Mouse (Mus musculus) T-helper 17 cell (primary cell): ENCODE data around the gene Oaz3.

Experiments used
- in situ Hi-C, 2 experiments: fragments of 300-600 bp; cut with MboI, MseI; formaldehyde crosslinking; loops; 1 replicate in 1 of 2; 2 replicates in 1 of 2; pipeline ENCODE4 v1.15.1; 2025; ENCODE audit warnings: high pct_unique_total_duplicates in 2 of 2

Gene Oaz3

DNA sequence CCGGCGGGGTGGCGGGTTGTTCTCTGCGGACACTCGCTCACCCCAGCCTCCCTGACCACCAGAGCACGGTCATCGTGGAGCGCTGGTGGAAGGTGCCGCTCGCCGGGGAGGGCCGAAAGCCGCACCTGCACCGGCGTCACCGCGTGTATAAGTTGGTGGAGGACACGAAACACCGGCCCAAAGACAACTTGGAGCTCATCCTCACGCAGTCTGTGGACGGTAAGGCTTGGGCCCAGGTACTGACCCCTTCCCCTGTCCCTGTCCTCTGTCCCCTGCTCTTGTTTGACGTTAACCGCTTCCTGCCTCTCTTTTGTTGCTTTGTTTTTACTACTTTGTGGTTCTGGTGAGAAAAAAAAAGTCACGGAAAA is at the start of gene Oaz3:
Gene Oaz3 (minus strand): TSS at position 319 of the 368 bp plus-strand sequence.
- in situ Hi-C loops = loop anchor here (5.0 kb wide), 1 partner anchor 66 kb away; no protein-coding TSS in a partner anchor

DNA sequence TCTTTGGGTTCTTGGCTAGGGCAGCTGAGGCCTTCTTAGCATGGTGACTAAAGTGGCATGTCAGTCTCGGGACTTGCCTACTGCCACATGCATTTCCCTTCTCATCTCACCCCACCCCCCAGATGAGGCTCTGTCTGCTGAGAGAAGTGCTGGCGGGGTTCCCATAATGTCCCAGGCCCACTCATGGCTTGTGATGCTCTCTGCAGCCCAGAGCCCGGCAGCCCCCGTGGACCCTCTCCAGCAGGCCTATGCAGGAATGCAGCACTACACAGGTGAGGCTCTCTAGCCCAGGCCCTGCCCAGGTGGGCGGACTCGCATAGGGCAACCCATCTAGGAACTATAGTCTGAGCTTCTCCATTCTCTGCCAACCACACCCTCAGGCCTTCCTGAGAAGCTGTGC is 43.9 kb upstream of the Oaz3 start:
- in situ Hi-C loops = no loop called here

DNA sequence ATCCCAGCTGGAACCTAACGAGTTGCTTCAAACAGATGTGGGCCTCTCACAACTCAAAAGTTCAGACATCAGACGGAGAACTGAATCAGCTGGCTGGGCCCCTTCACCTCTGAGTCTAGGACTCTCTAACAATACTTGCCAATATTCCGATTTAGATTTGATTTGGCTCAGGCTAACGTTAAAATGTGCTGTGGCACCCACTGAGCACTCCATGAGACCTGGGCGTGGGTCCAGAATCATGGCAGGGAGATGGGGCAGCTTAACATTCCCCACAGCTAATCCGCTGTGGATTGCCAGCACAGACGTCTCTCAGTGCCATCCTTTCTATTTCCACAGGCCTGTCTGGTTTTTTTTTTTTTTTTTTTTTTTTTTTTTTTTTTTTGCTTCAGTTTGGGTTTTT is 42.2 kb upstream of the Oaz3 start:
- in situ Hi-C loops = no loop called here

DNA sequence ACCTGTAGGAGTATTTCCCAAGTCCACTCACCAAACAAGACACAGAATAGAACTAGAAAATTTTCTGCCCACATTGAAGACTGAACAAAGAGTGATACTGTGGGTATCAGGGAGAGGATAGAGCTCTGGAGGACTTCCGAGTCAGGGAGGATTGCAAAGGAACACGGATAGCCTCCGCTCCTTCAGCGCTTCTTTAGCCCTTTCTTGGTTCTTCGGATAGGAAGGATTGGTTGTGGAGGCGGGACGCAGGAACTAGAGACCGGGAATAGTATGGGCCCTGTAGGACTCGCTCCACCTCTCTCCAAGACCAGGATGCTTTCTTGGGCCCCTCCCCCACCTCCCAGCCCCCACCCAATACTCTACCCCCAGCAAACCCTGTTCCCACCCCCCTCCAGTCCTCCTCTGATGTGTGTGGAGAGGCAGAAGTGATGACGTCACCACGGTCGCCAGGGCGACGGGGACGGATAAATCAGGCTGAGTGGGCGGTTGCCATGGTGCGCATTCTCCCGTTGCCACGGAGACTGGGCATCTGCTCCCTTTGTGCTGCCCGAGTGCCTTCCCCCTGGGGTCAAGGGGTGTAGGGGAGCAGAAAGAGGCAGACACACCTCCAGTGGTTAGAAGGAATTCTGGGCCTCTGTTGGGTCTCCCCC is 40.2 kb upstream of the Oaz3 start:
- in situ Hi-C loops = no loop called here

DNA sequence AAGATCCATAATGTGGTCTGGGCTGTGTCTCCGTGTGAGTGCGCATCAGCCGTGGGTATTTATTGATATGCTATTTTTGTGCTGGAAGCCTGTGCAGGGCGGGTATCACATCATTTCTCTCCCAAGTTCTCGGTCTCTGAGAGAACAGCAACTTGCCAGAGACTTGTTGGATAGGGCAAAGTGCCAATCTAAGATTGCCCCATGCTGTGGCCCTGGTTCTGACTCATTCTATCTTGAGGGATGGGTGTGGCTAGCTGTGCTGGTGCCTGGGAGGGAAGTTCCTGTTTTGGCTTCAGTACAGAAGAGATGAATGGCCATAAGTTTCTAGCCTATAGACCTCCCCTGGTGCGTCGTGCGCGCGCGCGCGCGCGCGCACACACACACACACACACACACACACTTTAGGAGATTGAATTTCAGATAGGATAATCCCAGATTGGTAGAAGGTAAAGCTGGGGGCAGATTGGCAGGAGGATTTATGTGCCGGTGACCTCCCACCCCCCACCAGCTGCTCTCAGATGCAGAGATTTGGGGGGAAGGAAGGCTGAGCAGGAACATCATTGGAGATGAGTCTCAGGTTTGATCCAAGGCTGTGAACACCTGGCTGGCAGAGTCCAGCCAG is 39.2 kb upstream of the Oaz3 start:
- in situ Hi-C loops = no loop called here

DNA sequence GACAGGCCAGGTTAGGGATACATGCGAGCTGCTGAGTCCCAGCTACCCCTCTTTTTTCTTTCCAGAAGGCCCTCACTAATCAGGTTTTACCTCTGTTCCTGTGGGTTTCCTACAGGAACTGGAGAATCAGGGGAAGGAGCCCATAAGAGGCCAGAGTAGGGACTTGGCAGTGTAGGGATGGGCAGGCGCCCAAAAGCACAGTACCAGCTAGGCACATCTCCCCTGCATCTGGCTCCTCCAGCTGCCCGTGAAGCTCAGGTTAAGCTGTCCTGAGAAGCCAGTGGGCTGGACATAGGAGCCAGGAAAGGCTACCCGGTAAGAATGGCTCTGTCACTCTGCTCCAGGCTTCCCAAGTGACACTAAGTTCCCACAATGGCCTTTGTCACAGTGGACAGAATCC is 37.7 kb upstream of the Oaz3 start:
- in situ Hi-C loops = no loop called here

DNA sequence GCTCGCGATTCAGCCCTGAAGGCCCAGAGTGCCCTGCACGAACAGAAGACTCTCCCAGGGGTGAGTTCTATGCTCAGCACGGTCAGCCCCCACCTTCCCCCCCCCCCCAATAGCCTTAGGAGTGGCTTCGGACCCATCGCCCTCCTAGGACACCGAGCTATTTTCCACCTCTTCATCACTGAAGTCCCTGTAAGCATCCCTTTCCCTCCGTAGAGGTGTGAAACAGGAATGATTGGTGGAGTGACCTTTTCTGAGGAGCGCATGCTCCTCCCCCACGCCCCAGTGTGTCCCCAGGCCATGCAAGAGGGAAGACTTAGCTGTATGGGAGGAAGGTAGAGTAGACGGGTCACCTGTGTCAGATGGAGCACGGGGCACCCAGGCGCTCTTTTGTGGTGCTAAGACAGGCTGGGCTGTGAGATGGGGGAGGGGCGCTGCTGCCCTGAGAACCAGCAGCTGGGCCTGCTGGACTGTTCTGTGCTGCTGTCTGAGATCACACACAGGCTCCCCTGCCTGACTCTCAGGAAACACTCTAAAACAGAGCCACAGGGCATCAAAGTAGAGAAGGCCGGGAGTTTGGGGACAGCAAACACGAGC is 36.7 kb upstream of the Oaz3 start, which contains the start of gene Riiad1:
Gene Riiad1 (minus strand): TSS at position 51 of the 594 bp plus-strand sequence.
- in situ Hi-C loops = no loop called here

DNA sequence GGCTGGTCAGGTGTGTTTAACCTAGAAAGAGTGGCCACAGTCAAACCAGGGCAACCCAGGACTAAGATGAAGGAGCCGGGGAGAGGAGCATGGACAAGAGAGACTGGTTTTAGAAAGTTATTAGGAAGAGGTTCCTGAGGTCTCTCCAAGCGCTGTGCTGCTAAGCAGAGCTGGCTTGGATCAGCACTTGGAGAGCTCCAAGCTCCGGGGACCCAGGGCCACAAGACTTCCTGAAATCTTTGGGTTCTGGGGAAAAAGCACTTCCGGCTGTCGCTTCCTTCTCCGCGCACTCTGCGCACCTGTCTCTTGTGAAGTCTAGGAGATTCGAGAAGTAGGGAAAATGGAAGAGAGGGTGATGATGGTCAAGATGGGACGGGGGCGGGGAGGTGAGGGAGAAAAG is 35.8 kb upstream of the Oaz3 start:
- in situ Hi-C loops = no loop called here

DNA sequence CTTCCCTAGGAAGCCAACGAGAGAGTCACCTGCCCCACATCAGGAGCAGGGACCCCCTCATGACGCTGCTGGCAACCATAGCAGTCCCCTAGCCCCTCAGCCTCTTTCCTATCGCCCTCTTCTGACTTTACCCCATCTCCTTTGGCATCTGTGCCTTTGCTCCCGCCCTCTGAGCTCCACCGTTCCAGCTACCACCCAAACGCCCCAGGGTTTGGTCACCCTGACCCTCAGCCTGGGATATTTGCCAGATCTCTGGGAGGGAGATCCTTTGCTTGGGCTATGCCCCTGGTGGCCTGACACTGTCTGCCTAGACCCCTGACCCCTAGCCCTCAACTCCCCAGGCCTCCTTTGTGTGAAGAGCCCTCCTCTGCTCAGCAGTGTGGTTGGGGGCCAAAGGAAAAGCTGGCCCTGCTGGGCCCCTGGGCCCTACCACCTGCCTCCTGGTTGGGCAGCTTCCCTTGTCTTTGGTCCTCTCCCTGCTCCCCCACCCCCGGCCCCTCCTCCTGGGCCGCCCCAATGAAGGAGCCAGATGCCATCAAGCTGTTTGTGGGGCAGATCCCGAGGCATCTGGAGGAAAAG is 35.0 kb upstream of the Oaz3 start:
- in situ Hi-C loops = no loop called here

DNA sequence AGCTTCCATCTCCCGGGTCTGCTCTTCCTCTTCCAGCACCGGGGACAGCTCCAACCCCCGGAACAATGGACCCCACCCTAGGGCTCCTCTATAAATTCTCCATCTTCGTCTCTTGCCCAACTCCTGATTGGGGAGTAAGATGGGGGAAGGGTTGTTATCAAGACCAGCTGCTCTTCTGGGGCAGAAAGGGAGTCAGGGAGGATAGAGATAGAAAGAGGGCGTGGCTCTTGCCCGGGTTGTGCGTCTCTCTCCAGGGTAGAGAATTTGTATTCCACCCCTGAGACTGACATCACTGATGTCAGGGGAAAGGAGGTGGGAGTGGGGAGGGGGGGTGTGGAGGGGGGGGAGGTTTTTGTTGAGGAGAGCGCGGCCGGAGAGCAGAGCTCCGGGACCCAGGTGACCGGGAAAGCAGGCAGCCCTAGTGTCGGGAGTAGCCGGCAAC is 34.3 kb upstream of the Oaz3 start, which contains the start of gene Celf3:
Gene Celf3 (plus strand): TSS at position 315 of the 442 bp plus-strand sequence.
- in situ Hi-C loops = no loop called here

DNA sequence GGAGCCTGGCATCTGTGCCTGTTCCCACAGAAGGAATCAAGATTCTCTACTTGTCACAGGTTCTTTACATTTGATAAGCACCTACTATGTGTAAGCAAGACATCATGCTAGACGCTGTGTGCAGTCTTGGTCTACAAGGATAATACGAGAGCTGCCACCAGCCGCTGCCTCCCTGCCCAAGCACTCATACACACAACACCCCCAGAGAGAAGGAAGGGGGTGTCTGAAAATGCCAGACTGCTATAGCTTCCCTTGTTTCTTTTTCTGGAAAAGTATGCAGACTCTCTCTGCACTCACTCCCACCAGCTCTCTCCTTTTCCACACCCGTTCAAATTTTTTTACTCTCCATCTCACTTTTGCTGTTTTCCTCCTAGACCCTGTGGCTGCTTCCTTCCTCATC is 33.7 kb upstream of the Oaz3 start:
- in situ Hi-C loops = no loop called here

DNA sequence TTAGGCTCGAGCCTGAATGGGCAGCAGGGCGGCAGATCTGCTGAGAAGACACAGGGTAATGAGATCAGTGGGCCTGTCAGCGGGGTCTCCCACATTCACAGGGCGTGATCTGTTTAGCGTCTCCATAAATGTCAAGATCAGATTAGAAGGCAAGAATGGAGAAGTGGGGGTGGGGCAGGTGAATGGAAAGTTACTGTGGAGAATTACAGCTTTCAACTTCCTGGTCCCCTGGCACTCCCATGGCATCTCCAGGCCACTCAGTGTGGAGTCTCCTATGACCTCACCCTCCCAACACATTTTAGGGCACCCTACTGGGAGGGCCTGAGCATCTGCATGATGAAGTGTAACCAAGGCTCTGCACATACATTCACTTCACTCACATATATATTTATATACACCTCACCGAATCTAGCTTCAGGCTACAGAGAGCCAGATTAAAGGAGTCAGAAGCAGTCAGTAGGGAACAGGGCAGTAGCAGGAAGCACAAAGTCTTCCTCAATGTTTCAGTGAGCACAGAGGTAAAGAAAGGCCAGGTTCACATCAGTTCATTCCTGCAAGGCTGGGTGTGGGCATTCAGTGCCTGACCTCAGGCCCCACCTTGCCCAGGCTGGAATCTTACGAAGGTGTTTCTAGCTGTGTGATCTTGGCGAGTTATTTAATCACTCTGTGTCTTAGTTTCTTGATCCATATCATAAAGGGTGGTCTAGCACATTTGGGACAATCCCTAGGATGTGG is 32.8 kb upstream of the Oaz3 start:
- in situ Hi-C loops = no loop called here

DNA sequence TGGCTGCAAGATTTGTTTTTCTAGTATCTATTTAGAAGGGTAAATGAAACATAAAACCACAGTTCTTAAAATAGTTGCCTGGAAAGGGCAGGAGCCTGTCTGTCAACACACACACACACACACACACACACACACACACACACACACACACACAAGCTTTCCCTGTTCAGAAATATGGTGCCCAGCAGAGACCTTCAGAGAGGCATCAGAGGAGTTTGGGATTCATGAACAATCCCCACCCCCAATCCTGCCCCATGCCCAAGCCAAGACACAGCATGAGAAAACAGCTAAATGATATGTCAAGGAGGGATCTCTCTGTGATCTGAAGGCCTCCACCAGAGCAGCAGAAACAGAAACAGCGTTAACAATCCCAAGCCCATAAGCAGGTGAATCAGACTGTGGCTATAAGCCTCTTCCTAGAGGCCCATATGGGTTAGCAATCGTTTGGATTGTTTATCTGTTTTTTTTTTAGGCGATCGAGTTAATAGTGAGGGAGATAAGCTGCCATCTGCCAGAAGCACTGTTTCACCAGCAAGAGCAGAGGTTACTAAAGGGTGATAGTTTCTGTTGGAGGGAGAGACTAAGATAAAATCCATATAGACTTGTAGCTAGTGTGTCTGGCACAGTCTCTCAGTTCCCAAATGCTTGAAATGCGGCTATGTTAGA is 30.0 kb upstream of the Oaz3 start:
- in situ Hi-C loops = no loop called here

DNA sequence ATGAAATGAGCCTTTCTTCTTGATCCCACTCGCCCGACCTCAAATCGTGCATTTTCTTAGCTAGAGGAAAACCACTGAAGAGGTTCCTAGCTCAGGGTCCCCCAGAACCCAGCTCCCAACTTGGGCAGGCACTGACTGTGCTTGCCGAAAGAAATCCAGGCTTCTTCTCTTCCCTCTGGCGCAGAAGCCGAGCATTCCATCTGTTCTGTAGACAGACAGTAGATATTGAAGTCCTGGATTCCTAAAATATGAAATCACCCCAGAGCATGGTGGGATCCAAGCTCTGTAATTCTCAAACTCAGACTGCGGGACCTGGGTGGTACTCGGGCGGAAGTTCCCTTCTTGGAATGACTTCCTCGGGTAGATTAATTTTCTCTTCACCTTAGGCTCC is 29.4 kb upstream of the Oaz3 start:
- in situ Hi-C loops = no loop called here

DNA sequence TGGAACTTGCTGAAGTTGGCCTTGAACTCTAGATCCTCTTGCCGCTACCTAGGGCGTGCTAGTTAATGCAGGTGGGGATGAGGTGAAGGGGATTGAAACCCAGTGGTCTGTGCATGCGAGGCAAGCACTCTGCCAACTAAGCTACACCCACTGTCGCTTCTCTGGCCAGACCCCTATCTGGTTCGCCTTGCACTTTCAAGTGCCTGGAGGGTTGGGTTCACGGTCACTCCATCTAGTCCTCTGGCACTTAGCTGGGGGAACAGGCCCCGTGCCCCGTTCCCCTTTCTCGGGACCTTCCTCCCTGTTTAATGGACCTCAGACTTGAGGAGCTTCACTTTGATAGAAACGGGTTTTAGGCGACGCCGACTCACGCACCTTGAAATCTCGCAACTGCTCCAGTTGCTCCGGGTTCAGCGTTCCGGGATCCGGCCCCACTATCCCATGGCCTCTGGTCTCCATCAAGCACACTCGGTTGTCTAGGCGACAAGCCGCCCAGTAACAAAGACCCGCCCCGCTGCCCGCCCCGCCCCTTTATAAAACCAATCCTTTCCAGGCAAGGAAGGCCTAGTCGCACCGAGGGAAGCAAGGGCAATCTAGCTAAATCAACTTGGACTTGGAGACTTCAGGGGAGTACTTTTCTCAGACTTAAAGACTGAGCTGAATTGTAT is 28.9 kb upstream of the Oaz3 start:
- in situ Hi-C loops = no loop called here

DNA sequence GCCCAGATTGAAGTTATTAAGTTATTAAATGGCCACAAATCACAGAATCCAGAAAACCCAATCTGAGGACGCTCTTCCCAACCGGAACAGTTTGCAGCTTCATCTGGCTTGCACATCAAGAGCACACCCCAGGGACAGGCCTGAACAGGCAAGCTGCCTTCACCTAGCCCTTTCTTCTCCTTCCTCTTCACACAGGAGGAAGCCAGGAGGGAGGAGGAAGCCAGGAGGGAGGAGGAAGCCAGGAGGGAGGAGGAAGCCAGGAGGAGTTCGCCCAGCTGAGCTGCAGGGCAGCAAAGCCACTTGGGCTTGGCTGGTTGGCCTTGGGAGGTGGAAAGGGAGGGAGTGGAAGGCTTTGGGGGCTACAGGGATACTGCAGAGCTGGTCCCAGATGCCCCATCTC is 25.2 kb upstream of the Oaz3 start:
- in situ Hi-C loops = no loop called here

DNA sequence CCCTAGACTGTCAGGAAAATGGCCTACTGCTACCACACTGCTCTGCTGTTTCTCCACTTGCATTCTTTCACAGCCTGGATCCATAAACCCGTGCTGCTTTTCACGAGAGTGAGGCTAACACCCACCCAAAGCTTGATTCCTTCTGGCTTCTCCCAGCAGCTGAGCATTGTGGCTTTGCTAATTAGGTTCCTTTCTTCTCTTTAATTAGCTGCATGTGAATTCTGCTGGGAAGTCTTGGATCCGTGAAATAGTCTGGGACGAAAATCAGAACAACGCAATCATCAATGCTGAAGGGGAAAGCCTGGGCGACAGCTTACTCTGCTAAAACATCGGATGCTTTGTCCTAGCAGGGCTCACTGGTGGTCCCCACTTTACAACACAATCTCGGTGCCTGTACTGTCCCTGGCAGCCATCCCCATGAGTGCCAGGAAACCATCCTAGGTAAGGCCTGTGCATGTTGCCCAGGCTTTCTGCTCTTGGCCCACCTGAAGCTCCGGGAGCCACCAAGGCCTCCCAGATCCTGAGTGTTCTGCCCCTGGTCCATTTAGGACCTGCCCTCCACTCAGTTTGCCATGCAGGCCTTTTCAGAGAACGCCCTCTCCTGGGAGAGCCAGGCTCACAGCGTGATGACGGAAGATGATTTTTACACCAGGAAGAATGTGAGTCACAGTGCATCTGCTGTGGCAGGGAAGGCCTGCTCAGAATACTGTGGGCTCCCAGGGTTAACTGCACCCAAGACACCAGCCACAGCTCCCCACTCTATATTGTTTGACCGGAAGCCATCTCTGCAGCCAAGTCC is 22.1 kb upstream of the Oaz3 start:
- in situ Hi-C loops = no loop called here

DNA sequence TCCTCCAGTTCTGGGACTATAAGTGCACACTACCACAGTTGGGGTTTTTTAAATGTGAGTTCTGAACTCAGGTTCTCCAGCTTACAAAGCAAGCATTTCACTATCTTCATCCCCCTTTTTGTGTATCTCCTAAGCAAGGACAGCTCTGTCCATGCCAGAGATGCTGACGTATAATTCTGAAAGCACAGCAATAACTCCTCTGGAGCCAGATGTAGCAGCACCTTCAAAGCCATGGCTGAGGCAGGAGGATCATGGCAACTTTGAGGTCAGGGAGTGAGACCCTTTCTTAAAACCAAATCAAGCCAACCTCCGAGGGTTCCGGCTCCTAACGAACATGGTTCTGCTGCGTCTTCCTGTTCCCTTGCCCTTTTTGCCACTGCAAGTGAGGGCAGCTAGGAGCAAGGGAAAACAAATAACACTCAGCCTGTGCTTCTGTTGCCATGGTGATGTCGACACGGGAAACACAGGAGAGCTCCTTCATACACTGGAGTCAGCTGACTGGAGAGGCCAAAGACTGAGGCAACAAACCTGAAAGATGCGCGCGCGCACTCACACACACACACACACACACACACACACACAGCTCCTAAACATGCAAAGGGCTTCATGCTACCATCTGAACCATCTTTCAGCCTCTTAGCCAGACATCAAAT is 20.3 kb upstream of the Oaz3 start:
- in situ Hi-C loops = no loop called here

DNA sequence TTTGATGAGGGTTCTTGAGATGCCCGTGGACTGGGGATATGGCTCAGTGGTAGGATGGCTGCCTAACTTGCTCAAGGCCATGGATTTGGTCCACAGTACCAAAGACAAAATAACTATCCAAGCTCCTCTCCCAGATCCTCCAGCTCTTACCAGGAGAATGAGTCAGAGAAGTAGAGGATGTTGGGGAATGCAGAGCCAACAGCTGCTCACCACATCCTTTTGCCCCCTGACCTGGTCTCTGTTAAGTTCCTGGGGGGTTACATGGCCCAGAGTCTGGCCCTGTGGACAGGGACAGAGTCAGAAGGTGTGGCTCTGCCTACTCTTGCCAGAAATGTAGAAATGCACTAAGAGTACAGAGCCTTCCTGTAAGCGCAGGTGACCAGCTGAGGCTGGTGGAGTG is 16.1 kb upstream of the Oaz3 start:
- in situ Hi-C loops = loop anchor here (5.0 to 10.0 kb wide), 2 partner anchors 135 to 142 kb away; no protein-coding TSS in a partner anchor
